Mouse (Mus musculus): ENCODE results near the gene Tmem117. TPM values are rescaled to one million over a fixed set of nuclear protein-coding genes. Genes with fewer than 3 reads are reported as not detected.

The Tmem117 gene
- total RNA-seq, 2 experiments from 2014 or later, result 28.0 to 29.7 TPM

DNA sequence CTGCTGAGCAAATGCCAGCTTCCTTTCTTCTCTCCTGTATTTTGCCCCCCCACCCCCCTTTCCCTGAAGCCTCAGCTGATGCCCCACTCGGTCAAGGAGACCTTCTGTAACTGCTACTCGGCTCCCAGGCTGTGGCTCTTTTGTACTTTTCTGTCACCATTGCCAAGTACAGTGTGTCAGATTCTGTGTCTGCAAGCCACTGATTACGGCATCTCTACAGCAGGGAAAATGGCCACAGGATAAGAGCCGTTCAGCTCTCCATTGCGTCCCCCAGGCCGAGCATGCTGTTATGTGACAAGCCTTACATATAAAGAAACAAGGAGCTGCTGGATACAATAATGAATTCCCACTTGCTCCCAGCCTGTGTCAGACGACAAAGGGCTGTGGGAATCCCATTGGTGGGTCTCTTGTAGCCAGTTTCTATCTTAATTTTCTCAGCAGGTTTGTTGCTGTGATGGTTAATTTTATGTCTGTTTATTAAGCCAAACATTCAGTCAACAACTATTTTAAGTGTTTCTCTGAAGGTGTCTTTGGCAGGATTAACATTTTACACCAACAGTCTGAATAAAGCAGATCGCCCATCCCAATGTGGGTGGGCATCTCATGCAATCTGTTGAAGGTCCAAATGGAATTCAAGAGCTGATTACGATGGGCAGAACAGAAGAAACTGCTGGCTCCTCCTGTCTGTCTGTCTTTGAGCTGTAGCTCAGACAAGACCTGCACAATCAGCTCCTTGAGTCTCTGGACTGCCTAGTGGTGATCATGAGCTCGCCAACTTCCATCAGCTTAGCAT, 508.2 kb downstream of the Tmem117 start:
- no peak for DNase-seq (ENCODE audit: low spot score in 2 of 2)

DNA sequence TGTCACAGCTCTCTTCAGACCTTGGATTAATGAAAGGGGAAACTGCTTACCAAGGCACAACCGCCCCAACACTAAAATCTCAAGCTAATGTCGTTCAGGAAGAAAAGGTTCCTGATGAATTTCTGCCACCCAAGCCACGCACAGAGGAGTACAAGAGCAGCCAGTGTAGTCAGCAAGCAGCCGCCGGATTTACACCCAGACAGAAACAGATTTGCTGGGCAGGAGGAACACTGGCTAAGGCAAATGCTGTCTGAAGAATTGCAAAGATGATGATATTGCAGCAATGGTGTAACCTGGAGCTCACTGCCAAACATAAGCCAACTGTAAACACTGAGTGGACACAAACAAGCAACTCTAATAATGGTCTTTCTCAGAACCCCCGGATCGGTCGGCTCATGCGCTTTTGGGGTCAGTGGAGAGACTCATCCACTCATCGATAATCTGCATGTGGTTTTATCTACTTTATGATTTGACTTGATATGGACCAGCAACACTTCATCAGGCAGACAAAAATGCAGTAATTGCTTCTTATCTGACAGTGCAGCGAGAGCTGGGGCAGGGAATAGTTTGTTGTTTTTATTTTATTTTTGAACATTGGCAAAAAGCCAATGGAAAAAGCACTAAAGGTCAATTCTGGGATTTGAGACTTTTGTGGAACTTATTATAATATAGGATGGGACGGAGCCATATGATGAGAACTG, 509.8 kb downstream of the Tmem117 start:
- no peak for DNase-seq (ENCODE audit: low spot score in 2 of 2)

GRCm38 (mm10) chr15:95144131-95144530, 515.1 kb downstream of the Tmem117 start:
- no peak for DNase-seq (ENCODE audit: low spot score in 2 of 2)

DNA sequence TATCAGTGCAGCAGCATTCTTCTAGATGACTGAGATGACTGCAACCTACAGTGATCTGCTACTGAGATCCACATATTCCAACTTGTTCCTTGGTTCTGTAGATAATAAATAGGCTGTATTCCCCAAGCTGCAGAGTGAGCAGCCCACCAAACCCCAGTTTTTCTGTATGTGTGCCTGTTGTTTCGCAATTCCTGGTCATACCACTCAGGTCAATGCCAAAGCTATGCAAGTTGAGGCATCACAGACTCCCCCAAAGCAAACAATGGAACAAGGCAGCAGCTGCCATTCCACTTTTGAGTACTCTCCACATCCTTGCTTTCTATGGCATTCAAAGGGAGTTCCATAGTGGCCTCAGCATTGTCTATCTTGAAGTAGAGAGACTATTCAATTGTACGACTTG, 516.1 kb downstream of the Tmem117 start:
- no peak for DNase-seq (ENCODE audit: low spot score in 2 of 2)

Other genes with a start within 250 kb of the Tmem117 start
- 10 to 100 TPM; 21.6 to 28.1 TPM for gene Adamts20, start 163.8 kb upstream of the Tmem117 start, total RNA-seq (2021)
- gene Pus7l, start 85.7 kb upstream of the Tmem117 start, total RNA-seq (2021), result 1 to 10 TPM; 3.3 to 4.8 TPM
- gene Irak4, start 85.6 kb upstream of the Tmem117 start, total RNA-seq (2021), result 1 to 10 TPM; 6.1 to 6.5 TPM
- gene Twf1, start 39.3 kb upstream of the Tmem117 start, total RNA-seq (2021), result 10 to 100 TPM; 27.0 to 34.9 TPM